Mouse (Mus musculus): ENCODE data around the gene Akr7a5. TPM values are rescaled to one million over a fixed set of nuclear protein-coding genes. Genes with fewer than 3 reads are reported as not detected.

Gene Akr7a5
- total RNA-seq (2023), result 13.0 TPM

GRCm38 (mm10) chr4:139310171-139310898 is at the start of gene Akr7a5, which contains the start of gene Pqlc2:
Akr7a5 (plus strand) TSS chr4:139310744.
Pqlc2 (minus strand) TSS chr4:139310708.

GRCm38 (mm10) chr4:139351931-139352711 is 41.6 kb downstream of the Akr7a5 start, which contains the start of the genes Mrto4, Emc1 and Ubr4:
Mrto4 (minus strand) TSS chr4:139352576.
Emc1 (plus strand) TSS chr4:139352587.
Ubr4 (plus strand) TSS chr4:139352609.

Other genes with a start within 250 kb of the Akr7a5 start
- gene Htr6, start 235.2 kb upstream of the Akr7a5 start, total RNA-seq (2023), result not detected
- gene Nbl1, start 217.8 kb upstream of the Akr7a5 start, total RNA-seq (2023), result 0.41 TPM
- gene Minos1, start 179.6 kb upstream of the Akr7a5 start, total RNA-seq (2023), result 95.6 TPM
- 347 TPM for gene Capzb, start 117.8 kb upstream of the Akr7a5 start, total RNA-seq (2023)
- 6.3 TPM for gene Pqlc2, start within 50 bp of the Akr7a5 start, total RNA-seq (2023)
- gene Mrto4, start 41.8 kb downstream of the Akr7a5 start, total RNA-seq (2023), result 120 TPM
- 37.9 TPM for gene Emc1, start 41.8 kb downstream of the Akr7a5 start, total RNA-seq (2023)
- gene Ubr4, start 41.9 kb downstream of the Akr7a5 start, total RNA-seq (2023), result 253 TPM
- gene Iffo2, start 219.8 kb downstream of the Akr7a5 start, total RNA-seq (2023), result 15.1 TPM